Mouse (Mus musculus) embryonic fibroblast, embryonic 13.5 days (primary cell): Measurements from ENCODE around the gene Slc9a1. TPM values are rescaled to one million over a fixed set of nuclear protein-coding genes. Genes with fewer than 3 reads are reported as not detected.

Source experiments
- H3K27ac ChIP-seq: 2 replicates; pipeline ENCODE4 v1.5.1; 2012; ENCODE audit warnings: low read length, control low read depth, inconsistent platforms; ENCODE audit not compliant: insufficient read depth
- H3K4me1 ChIP-seq: 2 replicates; pipeline ENCODE4 v1.6.1; 2011; ENCODE audit warnings: low read length; ENCODE audit not compliant: control insufficient read depth, insufficient read depth
- H3K4me3 ChIP-seq: 2 replicates; pipeline ENCODE4 v1.5.1; 2011; ENCODE audit warnings: mild to moderate bottlenecking, control low read depth, low read length; ENCODE audit not compliant: insufficient read depth
- CTCF ChIP-seq: IDR thresholded peaks from 2 replicates; pipeline ENCODE4 v1.5.1; 2011; ENCODE audit warnings: mild to moderate bottlenecking, control low read depth, low read length, moderate library complexity, borderline replicate concordance; ENCODE audit not compliant: insufficient read depth
- POLR2A ChIP-seq: IDR thresholded peaks from 2 replicates; pipeline ENCODE4 v1.6.1; 2011; ENCODE audit warnings: low read depth, mild to moderate bottlenecking, control low read depth, low read length, moderate library complexity
- polyA plus RNA-seq: library from polyadenylated mRNA; stranded (reverse); fragments of >200 nt; gene quantifications from 2 replicates; pipeline ENCODE4 v1.2.4, GENCODE M21; 2011; ENCODE audit warnings: low read depth; ENCODE audit not compliant: missing spikeins, insufficient read length

The Slc9a1 gene
- polyA plus RNA-seq, 1 experiment, result 34.7 TPM

DNA sequence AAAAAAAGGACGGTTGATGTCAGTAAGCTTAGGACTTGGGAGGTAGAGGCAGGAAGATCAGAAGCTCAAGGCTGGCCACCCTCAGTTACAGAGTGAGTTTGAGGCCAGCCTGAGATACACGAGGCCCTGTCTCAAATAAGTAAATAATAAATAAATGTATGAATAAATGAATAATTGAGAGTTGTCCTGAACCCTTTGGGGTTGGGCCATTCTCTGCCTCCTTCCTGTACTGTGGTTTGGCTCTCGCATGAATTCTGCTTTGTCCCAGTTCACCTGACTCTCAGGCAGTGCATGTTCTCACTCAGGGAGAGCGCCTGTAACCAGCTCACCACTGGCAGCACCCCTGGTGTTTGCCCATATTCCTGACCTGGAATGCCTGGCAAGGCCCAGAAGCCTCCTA is 4.5 kb downstream of the Slc9a1 start:
- Histone ChIP-seq H3K27ac (no peak overlapping the region), H3K4me1 (peaks cover 19% of the 10 kb centered on the region), H3K4me3 (no peak overlapping the region)
- TF ChIP-seq CTCF (no peak), POLR2A (no peak)

DNA sequence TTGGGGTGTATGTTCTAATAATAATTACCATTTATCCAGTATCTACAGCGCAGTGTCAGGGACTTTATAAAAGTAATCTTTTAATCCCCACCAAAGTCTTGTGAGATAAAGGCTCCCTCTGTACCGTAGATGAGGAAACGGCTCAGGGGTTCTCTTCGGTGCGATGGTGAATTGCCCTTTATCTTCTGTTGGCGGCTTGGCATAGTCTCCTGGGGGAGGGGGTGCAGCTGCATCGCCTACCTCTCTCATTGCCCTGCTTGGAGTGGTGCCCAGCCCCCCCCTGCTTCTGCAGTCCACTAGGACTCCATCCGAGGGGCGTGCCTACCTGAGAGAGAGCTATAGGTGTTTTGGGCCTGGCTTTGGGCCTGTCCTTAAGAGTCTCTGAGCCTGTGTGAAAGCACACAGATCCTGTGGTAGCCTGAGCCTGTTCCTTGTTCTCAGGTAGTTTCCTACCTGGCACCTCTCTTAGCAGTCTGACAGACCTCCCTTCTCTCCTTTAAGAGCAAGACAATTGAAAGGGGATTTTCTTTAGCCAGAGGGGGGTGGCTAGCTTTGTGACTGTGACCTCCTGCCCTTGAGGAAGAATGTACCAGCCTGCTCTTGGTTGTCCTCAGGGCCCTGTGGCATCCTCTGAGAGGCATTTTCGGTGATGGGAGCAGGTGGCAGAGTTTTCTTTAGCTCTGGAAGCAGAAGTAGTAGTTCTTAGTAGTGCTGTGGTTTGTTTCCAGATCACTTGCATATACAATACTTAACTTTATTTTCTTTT is 6.5 kb downstream of the Slc9a1 start:
- no peak overlapping the region for H3K4me3 ChIP-seq
- no peak for TF ChIP-seq CTCF
- TF ChIP-seq POLR2A, result no peak
- peaks cover 33% of the 10 kb centered on the region for H3K4me1 ChIP-seq

GRCm38 (mm10) chr4:133378236-133379045 is 8.9 kb downstream of the Slc9a1 start:
- H3K4me3 ChIP-seq, result no peak overlapping the region
- H3K4me1 ChIP-seq, result peaks cover 34% of the 10 kb centered on the region
- TF ChIP-seq CTCF (no peak), POLR2A (no peak)
- H3K27ac ChIP-seq, result peak overlapping the region; percentile 95

More for the DNA sequence above, 6.5 kb downstream of the Slc9a1 start:
- no peak overlapping the region for H3K27ac ChIP-seq

GRCm38 (mm10) chr4:133379046-133379347 is 9.5 kb downstream of the Slc9a1 start:
- TF ChIP-seq POLR2A (no peak), CTCF (no peak)
- Histone ChIP-seq H3K4me1 (peaks cover 32% of the 10 kb centered on the region), H3K4me3 (no peak overlapping the region), H3K27ac (peak overlapping the region; percentile 95)

DNA sequence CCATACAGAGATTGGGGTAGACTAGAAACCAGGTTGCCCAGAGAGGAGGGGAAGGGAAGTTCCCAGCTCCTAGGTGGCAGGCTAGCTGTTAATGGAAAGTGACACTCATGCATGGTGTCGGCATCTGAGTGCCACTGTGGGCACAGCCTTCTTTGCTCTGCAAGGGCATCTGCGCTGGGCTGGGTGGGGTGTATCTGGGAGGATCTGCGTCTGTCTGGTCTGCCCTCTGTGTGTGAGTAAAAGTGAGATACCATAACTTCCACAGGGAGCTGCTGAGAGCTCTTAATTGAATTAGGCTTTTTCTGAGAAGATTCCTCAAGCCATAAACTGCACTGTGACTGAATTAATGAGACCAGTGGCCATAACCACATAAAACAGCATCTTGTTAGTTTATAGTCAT is 10.4 kb downstream of the Slc9a1 start:
- peak overlapping the region; percentile 44 for H3K27ac ChIP-seq
- TF ChIP-seq POLR2A (no peak), CTCF (no peak)
- H3K4me3 ChIP-seq, result no peak overlapping the region
- H3K4me1 ChIP-seq, result peaks cover 32% of the 10 kb centered on the region

GRCm38 (mm10) chr4:133380532-133380931 is 11.0 kb downstream of the Slc9a1 start:
- Histone ChIP-seq H3K4me1 (peaks cover 32% of the 10 kb centered on the region), H3K4me3 (no peak overlapping the region), H3K27ac (peak overlapping the region; percentile 74)
- TF ChIP-seq POLR2A (no peak), CTCF (no peak)

GRCm38 (mm10) chr4:133381141-133381540 is 11.6 kb downstream of the Slc9a1 start:
- peaks cover 30% of the 10 kb centered on the region for H3K4me1 ChIP-seq
- no peak overlapping the region for H3K27ac ChIP-seq
- TF ChIP-seq CTCF, result no peak
- TF ChIP-seq POLR2A, result no peak
- no peak overlapping the region for H3K4me3 ChIP-seq

DNA sequence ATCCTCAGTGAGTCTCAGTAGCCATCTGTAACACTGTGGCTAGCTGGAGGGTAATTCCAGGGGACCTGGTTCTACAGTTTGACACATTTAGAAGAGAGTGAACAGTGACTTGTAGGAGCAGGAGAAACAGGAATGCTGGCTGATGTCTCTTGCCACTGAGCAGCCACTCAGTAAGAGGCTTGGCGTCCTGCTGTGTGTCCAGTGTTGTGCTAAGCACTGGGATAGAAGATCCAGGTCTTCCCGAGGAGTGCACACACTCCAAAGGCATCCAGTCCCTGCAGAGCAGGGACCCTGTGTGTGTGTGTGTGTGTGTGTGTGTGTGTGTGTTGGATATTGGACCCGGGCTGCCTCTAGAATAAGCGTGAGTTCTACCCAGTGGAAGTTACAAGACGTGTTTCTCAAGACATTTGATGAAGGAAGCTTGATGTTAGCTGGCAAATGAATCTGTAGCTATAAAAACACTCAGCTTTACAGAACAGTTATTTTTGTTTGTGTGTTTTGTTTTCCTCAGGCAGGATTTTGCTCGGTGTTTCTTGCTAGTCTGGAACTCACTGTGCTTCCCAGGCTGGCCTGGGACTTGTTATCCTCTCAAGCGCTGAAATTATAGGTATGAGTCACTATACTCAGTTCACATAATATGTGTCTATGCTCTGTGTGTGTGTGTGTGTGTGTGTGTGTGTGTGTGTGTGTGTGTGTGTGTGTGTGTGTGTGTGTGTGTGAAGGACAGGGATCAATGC is 16.7 kb downstream of the Slc9a1 start:
- no peak overlapping the region for H3K4me3 ChIP-seq
- peak overlapping the region; percentile 24; the same call in 1 of the 2 replicates for H3K27ac ChIP-seq
- peaks cover 3% of the 10 kb centered on the region; the same call in 1 of the 2 replicates for H3K4me1 ChIP-seq
- TF ChIP-seq CTCF (no peak), POLR2A (no peak)

DNA sequence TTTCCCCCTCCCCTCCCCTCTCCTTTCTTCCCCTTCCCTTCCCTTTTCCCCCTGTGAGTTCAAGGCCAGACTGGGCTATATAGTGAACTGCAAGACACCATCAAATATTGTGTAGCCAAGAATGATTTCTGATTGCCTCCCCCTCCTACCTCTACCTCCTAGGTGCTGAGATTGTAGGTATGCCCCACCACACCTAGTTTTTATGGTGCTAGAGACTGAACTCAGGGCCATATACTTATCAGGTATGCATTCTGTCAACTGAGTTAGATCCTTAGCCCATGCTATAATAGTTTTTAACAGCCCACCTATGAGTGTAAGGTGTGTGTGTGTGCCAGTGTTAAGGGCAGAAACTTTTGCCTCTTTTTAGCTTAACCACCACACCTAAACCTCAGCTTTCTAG is 17.5 kb downstream of the Slc9a1 start:
- TF ChIP-seq POLR2A (no peak), CTCF (no peak)
- Histone ChIP-seq H3K4me3 (no peak overlapping the region), H3K4me1 (no peaks in the 10 kb centered on the region), H3K27ac (no peak overlapping the region)
